Mouse (Mus musculus) leukemia stem cell, adult 10-12 weeks (primary cell): Measurements from ENCODE around the gene D13Ertd608e. TPM values are rescaled to one million over a fixed set of nuclear protein-coding genes. Genes with fewer than 3 reads are reported as not detected.

ENCODE experiments used
- polyA plus RNA-seq: library from polyadenylated mRNA; stranded (reverse); fragments of >175 nt; gene quantifications from 2 replicates; pipeline ENCODE4 v1.2.3, GENCODE M21; 2012; ENCODE audit warnings: low replicate concordance

Gene D13Ertd608e
- polyA plus RNA-seq: not detected in 2 replicates

GRCm38 (mm10) chr13:119835320-119836056, at the start of gene D13Ertd608e:
Gene D13Ertd608e, plus strand, starts transcription at chr13:119836006.

GRCm38 (mm10) chr13:119790761-119791579, 44.8 kb upstream of the D13Ertd608e start, which contains the start of gene Zfp131:
Gene Zfp131, minus strand, starts transcription at chr13:119790889.

GRCm38 (mm10) chr13:119830116-119830515, 5.7 kb upstream of the D13Ertd608e start, which contains the start of gene AF067063:
Gene AF067063, minus strand, starts transcription at chr13:119830216.

DNA sequence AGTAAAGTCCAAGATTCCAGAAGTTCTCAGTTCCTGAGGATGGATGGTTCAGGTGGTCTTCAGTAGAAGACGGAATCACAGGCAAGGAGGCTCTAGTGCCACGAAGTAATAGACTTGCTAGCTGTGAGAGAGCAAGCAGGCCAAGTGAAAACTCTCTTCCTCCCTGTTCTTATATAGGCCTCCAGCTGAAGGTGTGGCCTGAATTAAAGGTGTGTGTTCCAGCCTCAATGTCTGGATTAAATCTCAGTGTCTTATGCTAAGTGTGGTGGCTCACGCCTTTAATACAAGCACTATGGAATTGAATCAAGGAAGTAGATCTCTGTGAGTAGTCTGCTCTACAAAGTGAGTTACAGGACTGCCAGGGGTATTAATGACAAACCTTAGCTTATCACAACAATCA, 58.9 kb downstream of the D13Ertd608e start, which contains the start of gene Tcstv1:
TSS of gene Tcstv1 (minus strand) at position 101 of the 400 bp plus-strand sequence.

Other genes with a start within 250 kb of the D13Ertd608e start
- not detected in 2 replicates for gene Ccl28, start 212.2 kb upstream of the D13Ertd608e start, polyA plus RNA-seq
- 0.79 and 2.1 TPM in 2 replicates for gene Hmgcs1, start 145.6 kb upstream of the D13Ertd608e start, polyA plus RNA-seq
- gene Nim1k, start 80.1 kb upstream of the D13Ertd608e start, polyA plus RNA-seq: 0.06 TPM in 1 of 2 replicates, not detected in the other
- gene Zfp131, start 45.1 kb upstream of the D13Ertd608e start, polyA plus RNA-seq: 99.1 and 136 TPM in 2 replicates
- not detected in 2 replicates for gene AF067063, start 5.8 kb upstream of the D13Ertd608e start, polyA plus RNA-seq
- not detected in 2 replicates for gene Tcstv1, start 58.8 kb downstream of the D13Ertd608e start, polyA plus RNA-seq
- gene Gm21761, start 93.3 kb downstream of the D13Ertd608e start, polyA plus RNA-seq: not detected in 2 replicates
- gene B020031M17Rik, start 114.8 kb downstream of the D13Ertd608e start, polyA plus RNA-seq: not detected in 2 replicates
- gene Gm36079, start 191.0 kb downstream of the D13Ertd608e start, polyA plus RNA-seq: not detected in 2 replicates
- 0.12 and 0.72 TPM in 2 replicates for gene Gm21188, start 216.2 kb downstream of the D13Ertd608e start, polyA plus RNA-seq